Mouse (Mus musculus) thymus, adult 18-20 months (tissue): ENCODE measurements around the gene Jam3.
"Not testable (repeated sequence)": the region's sequence is repeated elsewhere in the genome, so short reads cannot be mapped to it uniquely, and the experiment has no call there.

Experiments used
- DNase-seq, 2 experiments: peaks; one replicate each; pipeline ENCODE4 v3.0.0; 2022; ENCODE audit warnings: mixed read lengths in 2 of 2

Jam3 gene

DNA sequence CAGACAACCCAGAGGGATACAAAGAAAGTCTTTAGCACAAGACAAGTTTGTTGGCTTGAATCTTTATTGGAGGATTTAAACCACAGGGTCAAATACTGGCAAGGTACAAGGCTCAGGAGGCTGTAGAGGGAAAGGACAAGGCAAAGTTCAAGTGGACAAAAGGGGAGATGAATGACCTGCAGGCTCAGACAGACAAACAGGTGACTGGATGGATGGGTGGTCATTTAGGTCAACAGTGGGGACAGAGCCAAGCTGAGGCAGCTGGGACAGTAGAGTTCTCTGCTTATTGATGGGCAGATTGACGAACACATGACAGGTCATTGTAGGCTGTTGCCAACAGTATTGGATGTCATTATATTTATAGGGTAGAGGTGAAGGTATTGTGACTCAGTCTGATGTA, 11.8 kb upstream of the Jam3 start:
- no peak for DNase-seq

DNA sequence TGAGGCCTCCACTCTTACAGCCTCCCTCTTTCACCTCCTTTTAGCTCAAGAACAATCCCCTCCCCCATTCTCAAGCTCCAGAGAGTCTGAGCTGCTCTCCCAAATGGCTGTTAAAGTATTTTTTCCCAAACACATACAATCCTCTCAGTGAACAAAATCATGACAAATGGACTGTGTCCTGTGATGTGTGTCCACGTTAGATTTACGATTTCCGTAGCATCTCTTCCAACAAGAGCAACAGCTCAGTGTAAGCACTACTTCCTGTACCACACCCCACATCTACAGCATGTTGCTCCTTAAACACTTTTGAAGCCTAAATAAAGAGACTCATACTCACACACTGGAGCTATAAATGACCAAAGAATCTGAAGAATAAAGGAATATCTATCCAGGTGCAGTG, 10.4 kb upstream of the Jam3 start:
- no peak for DNase-seq

DNA sequence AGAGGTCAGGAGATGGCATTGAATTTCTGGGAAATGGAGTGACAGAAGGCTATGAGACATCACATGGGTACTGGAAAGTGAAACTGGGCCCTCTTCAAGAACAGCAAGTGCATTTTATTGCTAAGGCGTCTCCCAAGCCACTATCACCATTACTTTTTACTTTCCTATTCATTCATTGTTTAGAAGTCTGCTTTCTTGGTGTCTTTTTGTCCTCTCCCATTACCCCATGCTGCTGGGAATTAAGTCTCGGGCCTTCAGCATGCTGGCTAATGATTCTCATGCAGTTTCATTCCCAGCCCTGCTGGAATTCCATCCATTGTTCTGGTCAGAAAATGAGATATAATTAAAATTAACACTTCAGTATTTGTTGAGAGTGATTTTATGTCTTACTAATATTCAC, 9.7 kb upstream of the Jam3 start:
- no peak for DNase-seq

DNA sequence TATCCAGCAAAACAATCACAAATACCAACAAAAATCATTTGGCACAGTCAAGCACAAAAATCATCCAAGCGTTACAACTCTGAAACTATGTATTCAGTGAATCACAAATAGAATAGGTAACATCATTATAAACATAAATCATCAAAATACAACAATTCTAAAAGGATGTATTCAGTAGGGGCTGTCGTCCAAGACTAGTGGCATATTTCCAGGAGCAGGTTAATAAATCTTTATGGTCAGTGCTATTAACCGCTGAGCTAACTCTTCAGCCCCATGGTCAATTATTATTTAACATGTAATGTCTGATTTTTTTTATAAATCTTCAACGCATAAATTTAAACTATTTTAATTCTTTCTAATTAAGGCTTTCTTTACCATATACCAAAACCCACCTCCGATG, 8.4 kb upstream of the Jam3 start:
- DNase-seq: not testable (repeated sequence)

GRCm38 (mm10) chr9:27153861-27154260, 1.4 kb downstream of the Jam3 start:
- no peak for DNase-seq

GRCm38 (mm10) chr9:27149836-27150235, 5.4 kb downstream of the Jam3 start:
- no peak for DNase-seq

- no peak for DNase-seq
Observed at GRCm38 (mm10) chr9:27148631-27149471, 6.4 kb downstream of the Jam3 start.

DNA sequence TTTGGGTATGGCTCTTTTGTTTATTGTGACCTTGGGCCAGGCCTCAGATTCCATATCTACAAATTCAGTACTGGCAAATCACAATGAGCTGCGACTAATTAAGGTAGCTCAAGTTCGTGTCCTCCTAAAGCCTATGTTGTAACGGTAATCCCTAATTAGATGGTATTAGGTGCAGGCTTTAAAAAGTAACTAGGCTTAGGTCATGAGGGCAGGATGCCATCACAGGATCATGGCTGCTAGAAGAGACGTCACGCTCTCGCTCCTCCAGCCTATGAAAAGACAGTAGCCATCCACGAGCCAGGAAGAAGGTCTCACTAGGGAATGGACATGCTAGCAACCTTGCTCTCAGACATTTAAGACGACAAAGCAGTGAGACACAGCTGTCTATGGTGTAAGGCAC, 7.3 kb downstream of the Jam3 start:
- no peak for DNase-seq

GRCm38 (mm10) chr9:27146826-27147225, 8.4 kb downstream of the Jam3 start:
- no peak for DNase-seq

DNA sequence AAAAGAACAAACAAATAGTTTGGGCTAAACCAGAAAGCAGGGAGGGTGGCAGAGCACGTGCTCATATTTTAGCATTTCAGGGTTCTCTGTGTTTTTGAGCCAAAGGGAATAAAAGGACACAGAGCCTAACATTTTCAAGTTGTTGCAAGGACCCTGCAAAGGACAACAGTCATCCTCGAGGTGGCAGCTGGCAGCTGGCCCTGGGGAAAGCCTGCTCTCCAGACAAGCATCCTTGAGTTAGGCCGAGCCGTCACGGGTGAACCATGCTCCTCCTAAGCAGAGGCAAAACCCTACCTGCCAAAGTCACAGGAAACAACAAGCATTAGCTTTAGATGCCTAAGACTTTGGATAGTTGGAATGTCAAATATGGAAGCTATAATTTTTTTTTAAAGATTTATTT, 10.2 kb downstream of the Jam3 start:
- DNase-seq: no peak

DNA sequence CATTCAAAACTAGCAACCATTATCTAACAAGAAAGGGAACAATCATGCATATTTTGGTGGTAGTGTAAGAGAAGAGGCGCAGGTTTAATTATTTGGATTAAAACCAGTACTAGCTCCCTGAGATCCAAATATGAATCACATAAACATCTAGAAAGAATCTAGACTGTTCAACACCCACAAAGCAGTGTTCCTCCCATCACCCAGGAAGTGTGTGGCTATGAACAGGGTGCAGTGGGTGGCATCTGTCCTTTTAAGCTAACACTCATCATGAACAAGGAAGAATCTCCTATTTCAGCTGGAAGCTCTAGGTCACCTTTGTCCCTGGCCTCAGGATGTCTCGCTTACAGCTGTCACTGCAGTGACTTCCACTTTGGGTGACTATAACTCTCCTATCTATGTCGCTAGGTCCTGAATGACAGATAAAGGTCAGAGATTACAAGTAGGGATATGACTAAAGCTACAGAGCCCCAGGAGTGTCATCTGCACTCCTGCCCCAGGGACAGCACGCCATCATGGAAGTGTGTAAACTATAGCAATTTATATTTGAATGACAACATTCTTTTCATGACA, 10.9 kb downstream of the Jam3 start:
- DNase-seq: no peak

DNA sequence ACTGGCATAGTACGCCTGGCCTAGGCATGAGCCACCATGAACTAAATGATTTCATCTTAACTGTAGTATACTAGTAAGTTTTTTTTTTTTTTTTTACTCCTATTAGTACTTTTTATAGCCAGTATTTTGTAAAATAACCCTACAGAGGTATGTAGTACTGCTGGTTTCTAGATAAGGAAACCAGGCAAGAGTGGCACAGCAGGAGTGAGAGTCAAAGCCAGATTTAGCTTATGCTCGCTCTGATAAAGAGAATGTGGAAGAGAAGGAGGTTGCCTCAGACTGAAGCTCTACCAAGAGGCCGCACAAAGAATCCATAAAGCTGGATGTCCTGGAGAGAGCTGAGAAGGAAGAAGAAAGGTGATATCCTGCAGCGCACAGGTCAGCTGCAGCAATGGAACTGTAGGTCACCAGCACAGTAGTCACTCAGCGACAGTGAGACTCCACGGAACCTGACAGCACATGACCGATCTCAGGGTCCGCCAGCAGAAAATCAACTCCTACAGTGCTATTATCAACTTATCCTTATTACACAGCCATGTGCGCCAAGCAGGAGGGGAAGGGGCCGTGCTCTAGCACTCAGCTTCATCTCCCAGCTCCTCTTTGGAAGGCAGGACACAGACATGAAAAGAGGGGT, 14.7 kb downstream of the Jam3 start:
- no peak for DNase-seq

GRCm38 (mm10) chr9:27136651-27137050, 18.6 kb downstream of the Jam3 start:
- no peak for DNase-seq

- DNase-seq: no peak
Observed at GRCm38 (mm10) chr9:27135372-27135771, 19.8 kb downstream of the Jam3 start.

- DNase-seq: no peak
Observed at GRCm38 (mm10) chr9:27134410-27134809, 20.8 kb downstream of the Jam3 start.

- no peak for DNase-seq
Observed at GRCm38 (mm10) chr9:27128629-27129028, 26.6 kb downstream of the Jam3 start.

DNA sequence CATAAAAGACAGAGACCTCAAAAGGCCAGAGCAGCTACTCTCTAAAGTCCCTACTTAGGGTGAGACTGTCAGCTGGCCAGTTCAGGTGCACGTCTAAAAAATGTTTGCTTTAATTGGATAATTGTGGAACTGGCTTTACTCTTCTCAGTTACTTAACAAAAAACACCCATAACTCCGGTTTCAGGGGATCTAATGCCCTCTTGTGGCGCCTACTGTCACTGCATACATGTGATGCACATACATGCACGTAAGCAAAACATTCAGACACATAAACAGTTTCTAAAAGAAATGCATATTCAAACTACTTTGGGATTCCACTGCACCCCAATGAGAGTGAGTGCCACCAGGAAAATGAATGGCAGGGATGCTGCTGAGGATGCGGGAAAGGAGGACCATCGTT, 28.7 kb downstream of the Jam3 start:
- no peak for DNase-seq

DNA sequence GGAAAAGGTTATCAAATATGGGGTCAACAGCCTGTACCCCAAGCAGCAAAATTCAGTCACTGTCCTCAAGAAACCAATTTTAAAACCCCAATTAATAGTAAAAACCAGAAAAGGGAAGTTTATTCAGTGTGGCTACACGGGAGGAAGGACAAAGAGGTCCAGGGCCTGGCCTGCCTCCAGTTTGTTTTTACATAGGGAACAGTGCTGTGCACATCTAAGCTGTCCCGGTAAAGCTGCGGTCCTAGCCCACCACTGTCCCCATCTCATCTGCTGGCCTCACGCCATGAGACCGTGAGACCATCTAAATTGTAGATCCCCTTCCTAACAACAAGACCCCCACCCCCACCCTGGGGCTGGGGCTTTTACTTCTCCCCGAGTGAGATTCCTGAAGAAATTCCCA, 29.8 kb downstream of the Jam3 start:
- DNase-seq: no peak

- no peak for DNase-seq
Observed at GRCm38 (mm10) chr9:27123947-27124346, 31.3 kb downstream of the Jam3 start.

GRCm38 (mm10) chr9:27122963-27123362, 32.3 kb downstream of the Jam3 start:
- DNase-seq: no peak

- no peak for DNase-seq
Observed at GRCm38 (mm10) chr9:27122076-27122475, 33.1 kb downstream of the Jam3 start.

DNA sequence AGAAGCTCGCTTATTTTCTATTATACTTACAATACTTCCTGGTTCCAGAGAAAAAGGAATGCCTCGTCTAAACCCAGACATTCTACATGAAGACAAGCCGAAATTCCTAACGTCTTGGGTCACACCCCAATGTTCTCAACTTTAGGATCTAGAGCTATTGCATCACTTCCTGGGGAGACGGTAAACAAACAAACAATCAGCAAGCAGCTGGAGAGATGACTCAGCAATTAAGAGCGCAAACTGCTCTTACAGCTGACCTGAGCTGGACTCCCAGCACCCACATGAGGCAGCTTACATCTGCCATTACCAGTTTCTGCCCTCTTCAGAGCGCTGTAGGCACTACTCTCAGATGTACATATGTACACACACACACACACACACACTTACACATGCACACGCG, 34.0 kb downstream of the Jam3 start:
- no peak for DNase-seq

GRCm38 (mm10) chr9:27111756-27112155, 43.5 kb downstream of the Jam3 start:
- no peak for DNase-seq

DNA sequence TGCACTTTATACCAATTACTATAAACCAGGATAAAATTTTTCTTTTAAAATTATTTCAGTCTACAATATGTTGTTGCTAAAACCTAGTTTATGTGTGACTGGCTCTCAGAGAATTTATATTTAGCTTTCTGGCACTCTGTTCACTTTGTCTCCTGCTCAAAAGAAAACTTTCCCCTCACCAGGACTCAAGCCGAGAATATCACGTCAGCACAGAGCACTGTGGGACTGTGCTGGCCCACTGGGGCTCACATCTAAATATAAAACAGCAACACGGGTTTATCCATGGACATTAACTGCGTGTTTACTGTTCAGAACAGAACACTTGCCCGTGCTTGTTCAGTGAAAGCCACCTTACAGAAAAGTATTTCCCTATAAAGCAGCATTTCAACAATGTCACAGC, 44.5 kb downstream of the Jam3 start:
- no peak for DNase-seq
